Mouse (Mus musculus): ENCODE measurements around the gene Use1. TPM values are rescaled to one million over a fixed set of nuclear protein-coding genes. Genes with fewer than 3 reads are reported as not detected.
A peak's percentile ranks its signal among the peaks of the same experiment; 100 is the strongest.

Gene Use1
- total RNA-seq, 1 experiment: 112 TPM

- peak; percentile 91 for DNase-seq (ENCODE audit: low read depth, low spot score)
- 0 out of 2 replicates have a peak within 1 kb of the TSS, but pooled peaks have one; percentile 41 for H3K27ac ChIP-seq (ENCODE audit: insufficient read depth, low read depth, low read length, poor library complexity, severe bottlenecking)
- TF ChIP-seq ZC3H11A (IDR thresholded peaks at IDR 0.05; ENCODE audit: borderline replicate concordance, low read depth, low read length) (no peak), HCFC1 (IDR thresholded peaks at IDR 0.05; ENCODE audit: borderline replicate concordance, insufficient read depth, low read length) (peak; percentile 96), CHD2 (IDR thresholded peaks at IDR 0.05; ENCODE audit: low read depth, low read length) (peak; percentile 27; the same call in 1 of the 2 replicates), ZNF384 (IDR thresholded peaks at IDR 0.05; ENCODE audit: low read depth, low read length) (no peak), MAFK (IDR thresholded peaks at IDR 0.05; ENCODE audit: insufficient read depth, low read depth, low read length) (no peak)
- peaks cover 17% of the 10 kb centered on the region for H3K36me3 ChIP-seq (ENCODE audit: control insufficient read depth, insufficient read depth, low read length, poor library complexity, severe bottlenecking)
- in situ Hi-C loops (cut with MboI; ENCODE audit: low sequenced_read_pairs in 2 of 2, unreplicated experiment in 2 of 2): no loop called here
- H3K9ac ChIP-seq (ENCODE audit: insufficient read depth, low read depth, low read length, poor library complexity, severe bottlenecking): peak within 1 kb of the TSS; percentile 78
- peak within 1 kb of the TSS; percentile 77 to 100 for H3K4me3 ChIP-seq (ENCODE audit: insufficient read depth in 1 of 2, low read depth in 1 of 2, low read length in 2 of 2, poor library complexity in 1 of 2, severe bottlenecking in 1 of 2)
- H3K4me1 ChIP-seq (ENCODE audit: control insufficient read depth in 2 of 2, insufficient read depth in 2 of 2, low read length in 2 of 2, poor library complexity in 1 of 2): peaks cover 0 to 8% of the 10 kb centered on the region in 2 experiments; a peak in 1 of 4 replicates
- H3K9me3 ChIP-seq (ENCODE audit: control insufficient read depth, insufficient read depth, low read depth, low read length): no peaks in the 10 kb centered on the region
These were observed 30.1 kb downstream of the Use1 start, which contains the start of gene Babam1 for GRCm38 (mm10) chr8:71396639-71397305. Babam1 (plus strand) TSS chr8:71396861.

DNA sequence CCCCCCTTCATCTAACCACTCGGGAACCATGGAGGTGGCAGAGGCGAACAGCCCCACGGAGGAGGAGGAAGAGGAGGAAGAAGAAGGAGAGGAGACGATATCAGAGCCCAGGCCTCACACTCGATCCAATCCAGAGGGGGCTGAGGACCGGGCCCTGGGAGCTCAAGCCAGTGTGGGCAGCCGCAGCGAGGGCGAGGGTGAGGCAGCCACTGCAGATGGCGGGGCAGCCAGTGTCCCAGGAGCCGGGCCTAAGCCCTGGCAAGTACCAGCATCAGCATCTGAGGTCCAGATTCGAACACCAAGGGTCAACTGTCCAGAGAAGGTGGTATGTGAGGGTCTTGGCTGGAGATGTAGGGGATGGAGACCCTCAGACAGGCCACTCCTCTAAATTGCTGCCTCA is 31.1 kb downstream of the Use1 start:
- Histone ChIP-seq H3K36me3 (ENCODE audit: control insufficient read depth, insufficient read depth, low read length, poor library complexity, severe bottlenecking) (peaks cover 17% of the 10 kb centered on the region), H3K27ac (ENCODE audit: insufficient read depth, low read depth, low read length, poor library complexity, severe bottlenecking) (no peak overlapping the region), H3K4me3 (ENCODE audit: insufficient read depth in 1 of 2, low read depth in 1 of 2, low read length in 2 of 2, poor library complexity in 1 of 2, severe bottlenecking in 1 of 2) (peak overlapping the region; percentile 77 to 100), H3K9ac (ENCODE audit: insufficient read depth, low read depth, low read length, poor library complexity, severe bottlenecking) (peak overlapping the region; percentile 78; the same call in 1 of the 2 replicates), H3K9me3 (ENCODE audit: control insufficient read depth, insufficient read depth, low read depth, low read length) (no peaks in the 10 kb centered on the region), H3K4me1 (ENCODE audit: control insufficient read depth in 2 of 2, insufficient read depth in 2 of 2, low read length in 2 of 2, poor library complexity in 1 of 2) (peaks cover 0 to 9% of the 10 kb centered on the region in 2 experiments; a peak in 2 of 4 replicates)
- no peak for TF ChIP-seq ZNF384 (IDR thresholded peaks at IDR 0.05; ENCODE audit: low read depth, low read length)
- no peak for TF ChIP-seq CHD2 (IDR thresholded peaks at IDR 0.05; ENCODE audit: low read depth, low read length)
- TF ChIP-seq ZC3H11A (IDR thresholded peaks at IDR 0.05; ENCODE audit: borderline replicate concordance, low read depth, low read length): no peak
- TF ChIP-seq HCFC1 (IDR thresholded peaks at IDR 0.05; ENCODE audit: borderline replicate concordance, insufficient read depth, low read length): no peak
- TF ChIP-seq MAFK (IDR thresholded peaks at IDR 0.05; ENCODE audit: insufficient read depth, low read depth, low read length): no peak
- no peak for DNase-seq (ENCODE audit: low read depth, low spot score)
- in situ Hi-C loops (cut with MboI; ENCODE audit: low sequenced_read_pairs in 2 of 2, unreplicated experiment in 2 of 2): no loop called here

DNA sequence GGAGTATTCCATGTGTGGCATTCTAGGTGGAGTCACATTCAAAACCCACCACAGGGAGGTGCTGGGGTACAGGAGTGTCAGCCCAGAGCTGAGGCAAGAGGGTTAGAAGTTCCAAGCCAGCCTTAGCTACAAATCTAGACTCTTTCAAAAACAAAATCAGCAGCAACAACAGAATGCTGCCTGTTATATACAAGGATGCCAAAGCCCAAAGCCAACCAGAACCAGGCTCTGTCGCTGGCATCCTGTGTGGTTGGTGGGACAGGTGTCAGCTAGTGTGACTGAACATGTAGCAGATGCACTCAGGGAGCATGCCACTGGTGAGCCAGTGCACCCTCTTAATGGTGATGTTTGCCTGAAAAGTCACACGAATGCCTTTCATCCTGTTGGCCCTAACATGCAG is 34.2 kb downstream of the Use1 start:
- Histone ChIP-seq H3K9ac (ENCODE audit: insufficient read depth, low read depth, low read length, poor library complexity, severe bottlenecking) (no peak overlapping the region), H3K9me3 (ENCODE audit: control insufficient read depth, insufficient read depth, low read depth, low read length) (no peaks in the 10 kb centered on the region), H3K4me1 (ENCODE audit: control insufficient read depth in 2 of 2, insufficient read depth in 2 of 2, low read length in 2 of 2, poor library complexity in 1 of 2) (peaks cover 3 to 23% of the 10 kb centered on the region in 2 experiments; a peak in 3 of 4 replicates), H3K36me3 (ENCODE audit: control insufficient read depth, insufficient read depth, low read length, poor library complexity, severe bottlenecking) (peaks cover 25% of the 10 kb centered on the region), H3K4me3 (ENCODE audit: insufficient read depth in 1 of 2, low read depth in 1 of 2, low read length in 2 of 2, poor library complexity in 1 of 2, severe bottlenecking in 1 of 2) (no peak overlapping the region), H3K27ac (ENCODE audit: insufficient read depth, low read depth, low read length, poor library complexity, severe bottlenecking) (no peak overlapping the region)
- no peak for TF ChIP-seq ZNF384 (IDR thresholded peaks at IDR 0.05; ENCODE audit: low read depth, low read length)
- TF ChIP-seq HCFC1 (IDR thresholded peaks at IDR 0.05; ENCODE audit: borderline replicate concordance, insufficient read depth, low read length): no peak
- TF ChIP-seq ZC3H11A (IDR thresholded peaks at IDR 0.05; ENCODE audit: borderline replicate concordance, low read depth, low read length): no peak
- TF ChIP-seq MAFK (IDR thresholded peaks at IDR 0.05; ENCODE audit: insufficient read depth, low read depth, low read length): no peak
- no peak for TF ChIP-seq CHD2 (IDR thresholded peaks at IDR 0.05; ENCODE audit: low read depth, low read length)
- DNase-seq (ENCODE audit: low read depth, low spot score): no peak
- in situ Hi-C loops (cut with MboI; ENCODE audit: low sequenced_read_pairs in 2 of 2, unreplicated experiment in 2 of 2): no loop called here

GRCm38 (mm10) chr8:71401454-71401853 is 34.8 kb downstream of the Use1 start:
- no peaks in the 10 kb centered on the region for H3K9me3 ChIP-seq (ENCODE audit: control insufficient read depth, insufficient read depth, low read depth, low read length)
- no peak overlapping the region for H3K9ac ChIP-seq (ENCODE audit: insufficient read depth, low read depth, low read length, poor library complexity, severe bottlenecking)
- in situ Hi-C loops (cut with MboI; ENCODE audit: low sequenced_read_pairs in 2 of 2, unreplicated experiment in 2 of 2): no loop called here
- TF ChIP-seq CHD2 (IDR thresholded peaks at IDR 0.05; ENCODE audit: low read depth, low read length) (no peak), ZC3H11A (IDR thresholded peaks at IDR 0.05; ENCODE audit: borderline replicate concordance, low read depth, low read length) (no peak), MAFK (IDR thresholded peaks at IDR 0.05; ENCODE audit: insufficient read depth, low read depth, low read length) (no peak), ZNF384 (IDR thresholded peaks at IDR 0.05; ENCODE audit: low read depth, low read length) (no peak), HCFC1 (IDR thresholded peaks at IDR 0.05; ENCODE audit: borderline replicate concordance, insufficient read depth, low read length) (no peak)
- H3K27ac ChIP-seq (ENCODE audit: insufficient read depth, low read depth, low read length, poor library complexity, severe bottlenecking): no peak overlapping the region
- peaks cover 25% of the 10 kb centered on the region for H3K36me3 ChIP-seq (ENCODE audit: control insufficient read depth, insufficient read depth, low read length, poor library complexity, severe bottlenecking)
- no peak for DNase-seq (ENCODE audit: low read depth, low spot score)
- H3K4me1 ChIP-seq (ENCODE audit: control insufficient read depth in 2 of 2, insufficient read depth in 2 of 2, low read length in 2 of 2, poor library complexity in 1 of 2): peaks cover 3 to 20% of the 10 kb centered on the region in 2 experiments; a peak in 3 of 4 replicates
- no peak overlapping the region for H3K4me3 ChIP-seq (ENCODE audit: insufficient read depth in 1 of 2, low read depth in 1 of 2, low read length in 2 of 2, poor library complexity in 1 of 2, severe bottlenecking in 1 of 2)
